Mouse (Mus musculus): ENCODE measurements around the gene Hist1h2aa. TPM values are rescaled to one million over a fixed set of nuclear protein-coding genes. Genes with fewer than 3 reads are reported as not detected.

The Hist1h2aa gene
- total RNA-seq (2023): not detected in 4 replicates

DNA sequence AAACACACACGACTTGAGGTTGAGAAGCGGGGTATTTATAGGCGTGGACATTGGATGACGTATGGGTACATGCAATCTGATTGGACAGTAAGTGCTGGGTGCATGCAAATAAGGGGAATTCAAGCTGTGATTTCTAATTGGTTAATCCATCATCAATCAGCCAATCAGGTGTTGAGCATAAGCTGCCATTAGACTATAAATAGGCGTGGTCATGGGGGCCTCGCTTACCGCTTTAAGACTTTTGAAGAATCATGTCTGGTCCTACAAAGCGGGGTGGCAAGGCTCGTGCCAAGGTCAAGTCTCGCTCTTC, at the start of gene Hist1h2aa:
TSS of gene Hist1h2aa (plus strand) at position 252 of the 310 bp plus-strand sequence.

GRCm38 (mm10) chr13:23914376-23915167, 19.7 kb upstream of the Hist1h2aa start, which contains the start of gene Slc17a4:
Gene Slc17a4 (minus strand): TSS chr13:23915009.

DNA sequence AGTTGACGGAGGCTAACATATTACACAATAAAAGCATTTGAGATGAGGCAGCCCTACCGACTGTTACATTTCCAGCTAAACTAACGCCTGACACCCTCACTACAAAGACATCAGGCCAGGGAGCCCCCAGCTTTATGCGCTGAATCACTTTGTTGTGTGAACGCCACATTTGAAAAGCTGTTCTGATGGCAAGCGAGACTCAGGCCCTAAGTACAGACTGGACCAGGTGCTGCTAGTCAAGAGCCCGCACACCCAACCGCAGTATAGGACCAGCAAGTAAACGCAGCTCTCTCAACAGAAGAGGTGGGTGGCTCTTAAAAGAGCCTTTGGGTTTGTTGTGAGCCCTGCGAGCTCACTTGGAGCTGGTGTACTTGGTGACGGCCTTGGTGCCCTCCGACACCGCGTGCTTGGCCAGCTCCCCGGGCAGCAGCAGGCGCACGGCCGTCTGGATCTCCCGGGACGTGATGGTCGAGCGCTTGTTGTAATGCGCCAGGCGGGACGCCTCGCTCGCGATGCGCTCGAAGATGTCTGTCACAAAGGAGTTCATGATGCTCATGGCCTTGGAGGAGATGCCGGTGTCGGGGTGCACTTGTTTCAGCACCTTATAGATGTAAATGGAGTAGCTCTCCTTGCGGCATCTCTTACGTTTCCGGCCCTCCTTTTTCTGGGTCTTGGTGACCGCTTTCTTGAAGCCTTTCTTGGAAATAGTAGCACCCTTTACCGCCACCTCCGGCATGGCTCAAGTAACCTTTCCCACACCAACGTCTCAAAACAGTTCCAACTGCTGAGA, 646 bp upstream of the Hist1h2aa start, which contains the start of gene Hist1h2ba:
TSS of gene Hist1h2ba (minus strand) at position 736 of the 790 bp plus-strand sequence.

Other genes starting within 250 kb of the Hist1h2aa start
- gene Hist1h1t, start 238.6 kb upstream of the Hist1h2aa start, total RNA-seq (2023): 0.67 to 1.3 TPM in 2 of 4 replicates, not detected in the others
- gene Hist1h4c, start 236.0 kb upstream of the Hist1h2aa start, total RNA-seq (2023): 174 to 205 TPM (median 189 TPM) in 4 replicates
- 0.48 to 1.5 TPM (median 1.1 TPM) in 4 replicates for gene Hfe, start 223.6 kb upstream of the Hist1h2aa start, total RNA-seq (2023)
- gene Hist1h1c, start 195.7 kb upstream of the Hist1h2aa start, total RNA-seq (2023): 857 to 1,008 TPM (median 880 TPM) in 4 replicates
- gene Hist1h3c, start 188.9 kb upstream of the Hist1h2aa start, total RNA-seq (2023): 9.0 to 14.7 TPM (median 11.7 TPM) in 4 replicates
- 65.5 to 82.0 TPM (median 72.9 TPM) in 4 replicates for gene Hist1h2bb, start 187.7 kb upstream of the Hist1h2aa start, total RNA-seq (2023)
- 38.9 to 112 TPM (median 74.0 TPM) in 4 replicates for gene Hist1h2ab, start 183.3 kb upstream of the Hist1h2aa start, total RNA-seq (2023)
- 29.5 to 64.1 TPM (median 35.4 TPM) in 4 replicates for gene Hist1h3b, start 182.2 kb upstream of the Hist1h2aa start, total RNA-seq (2023)
- 81.8 to 123 TPM (median 110 TPM) in 4 replicates for gene Hist1h4b, start 177.4 kb upstream of the Hist1h2aa start, total RNA-seq (2023)
- gene Hist1h4a, start 173.2 kb upstream of the Hist1h2aa start, total RNA-seq (2023): 189 to 269 TPM (median 202 TPM) in 4 replicates
- 385 to 444 TPM (median 390 TPM) in 4 replicates for gene Hist1h3a, start 172.1 kb upstream of the Hist1h2aa start, total RNA-seq (2023)
- gene Hist1h1a, start 170.8 kb upstream of the Hist1h2aa start, total RNA-seq (2023): 35.5 to 38.6 TPM (median 37.0 TPM) in 4 replicates
- gene Trim38, start 164.5 kb upstream of the Hist1h2aa start, total RNA-seq (2023): not detected in 4 replicates
- gene Slc17a2, start 127.5 kb upstream of the Hist1h2aa start, total RNA-seq (2023): not detected in 4 replicates
- gene Slc17a3, start 95.0 kb upstream of the Hist1h2aa start, total RNA-seq (2023): not detected in 4 replicates
- not detected in 4 replicates for gene Slc17a1, start 66.7 kb upstream of the Hist1h2aa start, total RNA-seq (2023)
- not detected in 4 replicates for gene Slc17a4, start 19.5 kb upstream of the Hist1h2aa start, total RNA-seq (2023)
- gene Hist1h2ba, start 306 bp upstream of the Hist1h2aa start, total RNA-seq (2023): not detected in 4 replicates
- gene Scgn, start 56.8 kb downstream of the Hist1h2aa start, total RNA-seq (2023): not detected in 4 replicates

Data from B cell, adult 62 days (primary cell).